In genomic region chr1:56978151-56978700, GRCm38 (mm10) we compare ENCODE assay signal across 8 mouse cellular contexts. TPM values are rescaled to one million over a fixed set of nuclear protein-coding genes. Genes with fewer than 3 reads are reported as not detected.
DNase-seq lines count a peak whose midpoint lies in the region; ATAC-seq and TF ChIP-seq lines count a peak whose summit lies in the region.

Gene Satb2, minus strand, starts transcription at chr1:56978650.

- H3K4me2 ChIP-seq in heart, embryonic 13.5 days, result peak within 1 kb of the TSS; percentile 63
- peak within 1 kb of the TSS; percentile 55 for H3K4me2 ChIP-seq in forebrain, postnatal 0 days (ENCODE audit: low read depth)

- TF ChIP-seq CTCF in forebrain, postnatal 0 days (IDR thresholded peaks at IDR 0.05; ENCODE audit: low read depth), result no peak

- no peak within 1 kb of the TSS for H3K27ac ChIP-seq in heart, embryonic 13.5 days (replicated peaks)
- no peak within 1 kb of the TSS for H3K27ac ChIP-seq in ES-E14 (ENCODE audit: insufficient read depth, low read depth, low read length, poor library complexity, severe bottlenecking)
- peak within 1 kb of the TSS; percentile 84 for H3K27ac ChIP-seq in forebrain, postnatal 0 days (ENCODE audit: low read depth, low read length)
- no peak within 1 kb of the TSS for H3K27ac ChIP-seq in limb, embryonic 10.5 days

- ATAC-seq in heart, embryonic 13.5 days (ENCODE audit: extremely low read depth, insufficient number of reproducible peaks, low FRiP score, low TSS enrichment), result no peak
- ATAC-seq in forebrain, postnatal 0 days, result no peak

- H3K9me3 ChIP-seq in heart, embryonic 13.5 days, result no peaks in the 10 kb centered on the region
- no peaks in the 10 kb centered on the region for H3K9me3 ChIP-seq in ES-E14 (ENCODE audit: control insufficient read depth, insufficient read depth, low read depth, low read length)
- H3K9me3 ChIP-seq in forebrain, postnatal 0 days (ENCODE audit: low read length), result no peaks in the 10 kb centered on the region
- H3K9me3 ChIP-seq in limb, embryonic 10.5 days (replicated peaks), result no peaks in the 10 kb centered on the region

- no peak for DNase-seq in heart, postnatal 10 days
- DNase-seq in ES-E14 (ENCODE audit: low read depth, low spot score), result no peak
- peak; percentile 54 for DNase-seq in forebrain, postnatal 0 days
- peak; percentile 65 for DNase-seq in limb, embryonic 10.5 days (ENCODE audit: low spot score)
- DNase-seq in thymus, postnatal 0 days (ENCODE audit: low spot score), result no peak
- DNase-seq in urinary bladder, postnatal 25 days (ENCODE audit: low spot score), result no peak
- DNase-seq in urinary bladder, adult 18-20 months (ENCODE audit: low spot score in 2 of 2), result no peak

- no peaks in the 10 kb centered on the region for H3K36me3 ChIP-seq in heart, embryonic 13.5 days
- no peaks in the 10 kb centered on the region for H3K36me3 ChIP-seq in ES-E14 (ENCODE audit: control insufficient read depth, insufficient read depth, low read length, poor library complexity, severe bottlenecking)
- H3K36me3 ChIP-seq in forebrain, postnatal 0 days (ENCODE audit: insufficient read depth), result no peaks in the 10 kb centered on the region
- H3K36me3 ChIP-seq in limb, embryonic 10.5 days, result no peaks in the 10 kb centered on the region

- H3K4me1 ChIP-seq in heart, embryonic 13.5 days, result peaks cover 25% of the 10 kb centered on the region
- no peaks in the 10 kb centered on the region for H3K4me1 ChIP-seq in ES-E14 (ENCODE audit: control insufficient read depth in 2 of 2, insufficient read depth in 2 of 2, low read length in 2 of 2, poor library complexity in 1 of 2)
- peaks cover 4% of the 10 kb centered on the region; the same call in 1 of the 2 replicates for H3K4me1 ChIP-seq in forebrain, postnatal 0 days (ENCODE audit: insufficient read depth)
- peaks cover 56% of the 10 kb centered on the region for H3K4me1 ChIP-seq in limb, embryonic 10.5 days

- H3K27me3 ChIP-seq in heart, embryonic 13.5 days (replicated peaks), result peaks cover 81% of the 10 kb centered on the region
- peaks cover 65% of the 10 kb centered on the region for H3K27me3 ChIP-seq in forebrain, postnatal 0 days (ENCODE audit: insufficient read depth, low read length)
- peaks cover 80% of the 10 kb centered on the region for H3K27me3 ChIP-seq in limb, embryonic 10.5 days (ENCODE audit: low read depth, poor library complexity, severe bottlenecking)

- peak within 1 kb of the TSS; percentile 39 for H3K4me3 ChIP-seq in heart, embryonic 13.5 days
- H3K4me3 ChIP-seq in ES-E14 (ENCODE audit: insufficient read depth in 1 of 2, low read depth in 1 of 2, low read length in 2 of 2, poor library complexity in 1 of 2, severe bottlenecking in 1 of 2), result peak within 1 kb of the TSS; percentile 46 to 48
- peak within 1 kb of the TSS; percentile 32 for H3K4me3 ChIP-seq in forebrain, postnatal 0 days (ENCODE audit: low read depth, low read length)
- H3K4me3 ChIP-seq in limb, embryonic 10.5 days, result peak within 1 kb of the TSS; percentile 39

- H3K9ac ChIP-seq in heart, embryonic 13.5 days, result no peak within 1 kb of the TSS
- H3K9ac ChIP-seq in ES-E14 (ENCODE audit: insufficient read depth, low read depth, low read length, poor library complexity, severe bottlenecking), result no peak within 1 kb of the TSS
- H3K9ac ChIP-seq in forebrain, postnatal 0 days, result peak within 1 kb of the TSS; percentile 59

- in situ Hi-C loops in ES-E14 (cut with MboI; ENCODE audit: low sequenced_read_pairs in 2 of 2, unreplicated experiment in 2 of 2), result loop anchor here in 1 of 2 experiments (25.0 kb wide), 1 partner anchor 1091 kb away; no protein-coding TSS in a partner anchor

- intact Hi-C loops in heart, postnatal 10 days (cut with DNase I), result loop anchor here (5.0 kb wide), 3 partner anchors 229 to 1086 kb away; no protein-coding TSS in a partner anchor

- WGBS in heart, embryonic 13.5 days, result 1% methylated on average over 19 of the region's 19 CpGs
- WGBS in forebrain, postnatal 0 days, result 2% methylated on average over 19 of the region's 19 CpGs
- WGBS in limb, embryonic 10.5 days, result 0% methylated on average over 19 of the region's 19 CpGs

TF ChIP-seq in ES-E14, 5 proteins besides CTCF, POLR2A, EP300 and RAD21:
- TF ChIP-seq ZC3H11A (IDR thresholded peaks at IDR 0.05; ENCODE audit: borderline replicate concordance, low read depth, low read length), result no peak
- no peak for TF ChIP-seq MAFK (IDR thresholded peaks at IDR 0.05; ENCODE audit: insufficient read depth, low read depth, low read length)
- TF ChIP-seq CHD2 (IDR thresholded peaks at IDR 0.05; ENCODE audit: low read depth, low read length), result no peak
- no peak; the same call in 1 of the 2 replicates for TF ChIP-seq HCFC1 (IDR thresholded peaks at IDR 0.05; ENCODE audit: borderline replicate concordance, insufficient read depth, low read length)
- TF ChIP-seq ZNF384 (IDR thresholded peaks at IDR 0.05; ENCODE audit: low read depth, low read length), result no peak

RNA-seq across cellular contexts. Expression of gene Satb2, which starts in this region (rescaled TPM):
- 0.07 and 0.10 TPM in 2 replicates for polyA plus RNA-seq in heart, embryonic 13.5 days (2015; fragmentation: Nextera tagmentation; extraction: Ambion mirVana)
- under 1 TPM; 0.52 to 0.74 TPM for total RNA-seq in heart, postnatal 10 days (2021)
- 1.1 and 2.8 TPM in 2 replicates for total RNA-seq in ES-E14 (2012; rRNA removed)
- total RNA-seq in forebrain, postnatal 0 days (2014; rRNA removed), result 57.1 and 106 TPM in 2 replicates
- polyA plus RNA-seq in forebrain, postnatal 0 days (2015; fragmentation: Nextera tagmentation; extraction: Ambion mirVana), result 21.7 and 43.1 TPM in 2 replicates
- polyA plus RNA-seq in limb, embryonic 10.5 days (2016; fragmentation: Nextera tagmentation; extraction: Ambion mirVana), result 1.1 and 2.2 TPM in 2 replicates
- polyA plus RNA-seq in thymus, postnatal 0 days (2015; fragmentation: Nextera tagmentation; extraction: Ambion mirVana), result 0.10 and 0.14 TPM in 2 replicates

Comparison
In these comparisons a context has a peak if more than half of its experiments do, and no peak if none do; other contexts are left out.
1. RNA of gene Satb2 (total RNA-seq): 57.1 to 106 TPM in forebrain, postnatal 0 days; 1.1 to 2.8 TPM in ES-E14 and 0.52 to 0.74 TPM in heart, postnatal 10 days; every median in the first group is over 10 times any median in the second.
2. DNase-seq: peak in forebrain, postnatal 0 days (single experiment) and limb, embryonic 10.5 days (single experiment); none in heart, postnatal 10 days (0 of 2), ES-E14 (single experiment), thymus, postnatal 0 days (single experiment), urinary bladder, postnatal 25 days (single experiment) and urinary bladder, adult 18-20 months (0 of 2).
3. Peak in every context shown above with its lines, with median percentiles within 50 percentile points of each other: H3K4me3 ChIP-seq.